Mouse (Mus musculus) limb, embryonic 14.5 days (tissue): ENCODE results near the gene Atp9a. TPM values are rescaled to one million over a fixed set of nuclear protein-coding genes. Genes with fewer than 3 reads are reported as not detected.

Experiments
- ATAC-seq: fragments of 200-750 bp; cut with Nextera tagmentation; 2 replicates; pipeline ENCODE4 v1.8.0; 2017; ENCODE audit warnings: low read depth, moderate number of reproducible peaks, moderate TSS enrichment; ENCODE audit not compliant: low FRiP score
- DNase-seq: peaks from one replicate; pipeline ENCODE4 v3.0.0-alpha.2; 2015; ENCODE audit warnings: low spot score
- H3K27ac ChIP-seq: fragments of 300-500 bp; sonication (generic); replicated peaks from 2 replicates; pipeline ENCODE4 v1.5.1; 2014; ENCODE audit warnings: low read depth, mild to moderate bottlenecking, low read length, moderate library complexity, mixed read lengths
- H3K27me3 ChIP-seq: fragments of 300-500 bp; sonication (generic); 2 replicates; pipeline ENCODE4 v1.6.1; 2014; ENCODE audit warnings: low read length, mixed read lengths; ENCODE audit not compliant: control insufficient read depth, insufficient read depth
- H3K36me3 ChIP-seq: fragments of 300-500 bp; sonication (generic); 2 replicates; pipeline ENCODE4 v1.6.1; 2014; ENCODE audit warnings: mild to moderate bottlenecking, low read length, moderate library complexity, mixed read lengths; ENCODE audit not compliant: control insufficient read depth, insufficient read depth
- H3K4me1 ChIP-seq: fragments of 300-500 bp; sonication (generic); 2 replicates; pipeline ENCODE4 v1.6.1; 2014; ENCODE audit warnings: antibody characterized with exemption, low read length, mixed read lengths; ENCODE audit not compliant: control insufficient read depth, insufficient read depth
- H3K4me2 ChIP-seq: fragments of 300-500 bp; sonication (generic); replicated peaks from 2 replicates; pipeline ENCODE4 v1.6.1; 2014; ENCODE audit warnings: low read depth, mild to moderate bottlenecking, low read length, moderate library complexity; ENCODE audit not compliant: severe bottlenecking
- H3K4me3 ChIP-seq: fragments of 300-500 bp; sonication (generic); replicated peaks from 2 replicates; pipeline ENCODE4 v1.5.1; 2014; ENCODE audit warnings: low read length
- H3K9ac ChIP-seq: fragments of 300-500 bp; sonication (generic); 2 replicates; pipeline ENCODE4 v1.6.1; 2014; ENCODE audit warnings: mild to moderate bottlenecking, low read depth, low read length, moderate library complexity; ENCODE audit not compliant: severe bottlenecking
- H3K9me3 ChIP-seq: fragments of 300-500 bp; sonication (generic); 2 replicates; pipeline ENCODE4 v1.6.1; 2016; ENCODE audit warnings: low read length; ENCODE audit not compliant: control insufficient read depth
- POLR2A ChIP-seq: fragments of 200-500 bp; IDR thresholded peaks from 2 replicates; pipeline ENCODE4 v1.8.0; 2012; ENCODE audit warnings: inconsistent platforms, mild to moderate bottlenecking, moderate library complexity, borderline replicate concordance; ENCODE audit not compliant: insufficient read depth, insufficient read length; ENCODE audit errors: extremely low read depth
- WGBS: fragments of 180-500 bp; shearing (Covaris S2); extraction: QIAGEN DNeasy Blood & Tissue Kit; methylation state at CpG from one replicate; pipeline ENCODE4 v1.1.7; 2014; 5-methylcytosine and 5-hydroxymethylcytosine counted together
- polyA plus RNA-seq, 2 experiments: library from polyadenylated mRNA; depleted of rRNA in 1 of 2; stranded (reverse) in 1 of 2; unstranded in 1 of 2; fragments of >200 nt; fragmentation: Nextera tagmentation in 1 of 2; extraction: Ambion mirVana in 1 of 2; gene quantifications; 2 replicates each; pipeline versions ENCODE4 v1.2.1 to v1.2.3; 2012 to 2014

The Atp9a gene
- polyA plus RNA-seq, 2 experiments, result 28.0 to 53.6 TPM

- Histone ChIP-seq H3K27ac (no peak overlapping the region), H3K27me3 (no peaks in the 10 kb centered on the region), H3K36me3 (peaks cover 43% of the 10 kb centered on the region), H3K4me3 (no peak overlapping the region), H3K9ac (no peak overlapping the region), H3K4me2 (no peak overlapping the region), H3K9me3 (no peaks in the 10 kb centered on the region), H3K4me1 (no peaks in the 10 kb centered on the region)
- no peak for DNase-seq
- no peak for ATAC-seq
- no peak for TF ChIP-seq POLR2A
- 61% methylated on average over 6 of the region's 6 CpGs for WGBS
Measured at GRCm38 (mm10) chr2:168644855-168645254, 97.4 kb downstream of the Atp9a start.

GRCm38 (mm10) chr2:168643524-168644177 lies 98.6 kb downstream of the Atp9a start:
- no peak overlapping the region for H3K4me3 ChIP-seq

DNA sequence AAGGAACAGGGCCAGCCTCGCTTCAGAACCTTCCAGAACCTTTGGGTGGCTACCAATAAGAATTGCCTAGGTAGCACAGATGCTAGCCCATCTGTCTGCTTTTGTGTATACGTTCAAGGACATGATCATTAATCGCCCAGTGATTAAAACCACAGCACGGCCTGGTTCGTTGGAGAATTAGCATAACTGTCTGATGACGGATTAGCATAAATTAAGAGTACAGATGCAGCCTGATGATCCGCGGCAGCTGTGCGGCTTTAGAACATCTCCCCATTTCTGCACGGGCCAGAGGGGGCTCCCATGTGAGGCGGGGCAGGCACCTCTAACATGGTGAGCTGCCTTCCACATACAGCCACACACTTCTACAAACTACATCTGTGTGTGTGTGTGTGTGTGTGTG lies 100.0 kb downstream of the Atp9a start:
- Histone ChIP-seq H3K4me1 (no peaks in the 10 kb centered on the region), H3K9me3 (no peaks in the 10 kb centered on the region), H3K4me2 (no peak overlapping the region), H3K4me3 (no peak overlapping the region), H3K27me3 (no peaks in the 10 kb centered on the region), H3K9ac (no peak overlapping the region), H3K27ac (no peak overlapping the region), H3K36me3 (peaks cover 29% of the 10 kb centered on the region)
- DNase-seq, result no peak
- no peak for TF ChIP-seq POLR2A
- 77% methylated on average over 11 of the region's 11 CpGs for WGBS
- no peak for ATAC-seq

More at GRCm38 (mm10) chr2:168643524-168644177, 98.6 kb downstream of the Atp9a start:
- no peaks in the 10 kb centered on the region for H3K27me3 ChIP-seq
- ATAC-seq (no peak), DNase-seq (no peak)
- no peak overlapping the region for H3K4me2 ChIP-seq
- H3K4me1 ChIP-seq, result no peaks in the 10 kb centered on the region
- H3K9ac ChIP-seq, result no peak overlapping the region
- no peaks in the 10 kb centered on the region for H3K9me3 ChIP-seq
- no peak overlapping the region for H3K27ac ChIP-seq
- 66% methylated on average over 20 of the region's 20 CpGs for WGBS
- no peak for TF ChIP-seq POLR2A
- H3K36me3 ChIP-seq, result peaks cover 34% of the 10 kb centered on the region

- no peak for DNase-seq
- H3K4me2 ChIP-seq, result no peak overlapping the region
- H3K4me1 ChIP-seq, result no peaks in the 10 kb centered on the region
- no peak overlapping the region for H3K4me3 ChIP-seq
- WGBS, result 90% methylated on average over 9 of the region's 9 CpGs
- no peak for TF ChIP-seq POLR2A
- ATAC-seq, result no peak
- H3K36me3 ChIP-seq, result peaks cover 33% of the 10 kb centered on the region
- no peaks in the 10 kb centered on the region for H3K9me3 ChIP-seq
- no peaks in the 10 kb centered on the region for H3K27me3 ChIP-seq
- no peak overlapping the region for H3K9ac ChIP-seq
- no peak overlapping the region for H3K27ac ChIP-seq
Measured at GRCm38 (mm10) chr2:168640460-168640859, 101.7 kb downstream of the Atp9a start.

DNA sequence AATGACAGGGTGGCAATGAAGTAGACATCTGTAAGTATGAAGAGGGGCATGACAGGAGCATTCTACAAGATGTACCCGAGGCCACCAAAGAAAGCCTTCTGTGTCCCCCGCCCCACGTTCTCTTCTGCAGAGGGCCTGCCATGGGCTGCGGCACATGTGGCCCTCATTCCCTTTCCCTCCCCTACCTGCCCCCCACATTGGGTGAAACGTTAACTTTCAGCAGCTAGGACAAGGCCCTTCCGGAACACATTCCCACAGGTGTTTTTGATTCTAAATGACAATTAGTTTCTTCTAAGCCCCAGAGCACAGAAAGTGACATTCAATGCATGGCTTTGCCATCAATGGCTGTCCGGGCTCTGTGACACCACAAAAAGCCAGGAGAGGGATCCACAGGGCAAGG lies 107.3 kb downstream of the Atp9a start:
- H3K36me3 ChIP-seq, result peaks cover 15% of the 10 kb centered on the region; the same call in 1 of the 2 replicates
- no peak for DNase-seq
- H3K4me2 ChIP-seq, result no peak overlapping the region
- no peak for TF ChIP-seq POLR2A
- peaks cover 4% of the 10 kb centered on the region; the same call in 1 of the 2 replicates for H3K4me1 ChIP-seq
- no peak overlapping the region for H3K4me3 ChIP-seq
- no peaks in the 10 kb centered on the region for H3K9me3 ChIP-seq
- no peak overlapping the region for H3K27ac ChIP-seq
- no peaks in the 10 kb centered on the region for H3K27me3 ChIP-seq
- no peak for ATAC-seq
- no peak overlapping the region for H3K9ac ChIP-seq
- 43% methylated on average over 7 of the region's 7 CpGs for WGBS
